Mouse (Mus musculus) heart, embryonic 13.5 days (tissue): ENCODE results near the gene Sp140. TPM values are rescaled to one million over a fixed set of nuclear protein-coding genes. Genes with fewer than 3 reads are reported as not detected.

Experiments
- polyA plus RNA-seq: library from polyadenylated mRNA; unstranded; fragments of >200 nt; fragmentation: Nextera tagmentation; extraction: Ambion mirVana; gene quantifications from 2 replicates; pipeline ENCODE4 v1.2.1, GENCODE M21; 2015

Gene Sp140
- polyA plus RNA-seq, 1 experiment from 2014 or later, result 1.4 TPM

Other genes with a start within 250 kb of the Sp140 start
- gene G530012D18Rik, start 24.7 kb upstream of the Sp140 start, polyA plus RNA-seq, result not detected in 2 replicates
- gene Sp110, start 1.6 kb upstream of the Sp140 start, polyA plus RNA-seq, result 1.9 and 2.2 TPM in 2 replicates
- gene Sp100, start 49.6 kb downstream of the Sp140 start, polyA plus RNA-seq, result 1.7 and 1.9 TPM in 2 replicates
- 1.3 and 1.6 TPM in 2 replicates for gene A630001G21Rik, start 178.3 kb downstream of the Sp140 start, polyA plus RNA-seq
- gene Cab39, start 193.1 kb downstream of the Sp140 start, polyA plus RNA-seq, result 20.6 and 20.8 TPM in 2 replicates